Mouse (Mus musculus) forebrain, embryonic 14.5 days (tissue): ENCODE measurements around the gene Cacnb4. TPM values are rescaled to one million over a fixed set of nuclear protein-coding genes. Genes with fewer than 3 reads are reported as not detected.

Experiments used
- ATAC-seq: fragments of 200-750 bp; cut with Nextera tagmentation; 2 replicates; pipeline ENCODE4 v1.8.0; 2017; ENCODE audit warnings: mild to moderate bottlenecking, moderate library complexity
- DNase-seq: peaks from one replicate; pipeline ENCODE4 v3.0.0-alpha.2; 2015; ENCODE audit warnings: low spot score
- H3K27ac ChIP-seq: fragments of 300-500 bp; sonication (generic); 2 replicates; pipeline ENCODE4 v1.5.1; 2014; ENCODE audit warnings: low read depth, mild to moderate bottlenecking, control low read depth, low read length, moderate library complexity
- H3K27me3 ChIP-seq: fragments of 300-500 bp; sonication (generic); replicated peaks from 2 replicates; pipeline ENCODE4 v1.6.1; 2014; ENCODE audit warnings: low read length, control low read depth, mixed read lengths; ENCODE audit not compliant: control insufficient read depth, insufficient read depth
- H3K36me3 ChIP-seq: fragments of 300-500 bp; sonication (generic); 2 replicates; pipeline ENCODE4 v1.6.1; 2014; ENCODE audit warnings: low read length, control low read depth; ENCODE audit not compliant: control insufficient read depth, insufficient read depth
- H3K4me1 ChIP-seq: fragments of 300-500 bp; sonication (generic); 2 replicates; pipeline ENCODE4 v1.6.1; 2014; ENCODE audit warnings: antibody characterized with exemption, low read length, control low read depth; ENCODE audit not compliant: control insufficient read depth, insufficient read depth
- H3K4me2 ChIP-seq: fragments of 300-500 bp; sonication (generic); 2 replicates; pipeline ENCODE4 v1.6.1; 2014; ENCODE audit warnings: mild to moderate bottlenecking, control low read depth, low read length
- H3K4me3 ChIP-seq: fragments of 300-500 bp; sonication (generic); 2 replicates; pipeline ENCODE4 v1.5.1; 2014; ENCODE audit warnings: low read depth, low read length, control low read depth
- H3K9ac ChIP-seq: fragments of 300-500 bp; sonication (generic); 2 replicates; pipeline ENCODE4 v1.6.1; 2014; ENCODE audit warnings: mild to moderate bottlenecking, low read length, control low read depth, moderate library complexity
- H3K9me3 ChIP-seq: fragments of 300-500 bp; sonication (generic); replicated peaks from 2 replicates; pipeline ENCODE4 v1.6.1; 2016; ENCODE audit warnings: low read length, control low read depth, mixed read lengths; ENCODE audit not compliant: control insufficient read depth
- WGBS: fragments of 180-500 bp; shearing (Covaris S2); extraction: QIAGEN DNeasy Blood & Tissue Kit; methylation state at CpG from one replicate; pipeline ENCODE4 v1.1.7; 2014; 5-methylcytosine and 5-hydroxymethylcytosine counted together
- polyA plus RNA-seq: library from polyadenylated mRNA; unstranded; fragments of >200 nt; fragmentation: Nextera tagmentation; extraction: Ambion mirVana; gene quantifications from 2 replicates; pipeline ENCODE4 v1.2.1, GENCODE M21; 2014

Cacnb4 gene
- polyA plus RNA-seq, 1 experiment from 2014 or later = 10.6 TPM

- no peak overlapping the region for H3K27ac ChIP-seq
- H3K27me3 ChIP-seq = no peaks in the 10 kb centered on the region
- no peaks in the 10 kb centered on the region for H3K4me1 ChIP-seq
- 95% methylated on average over 4 of the region's 4 CpGs for WGBS
- no peak overlapping the region for H3K4me2 ChIP-seq
- no peak overlapping the region for H3K9ac ChIP-seq
- H3K36me3 ChIP-seq = no peaks in the 10 kb centered on the region
- ATAC-seq (no peak), DNase-seq (no peak)
- H3K9me3 ChIP-seq = no peaks in the 10 kb centered on the region
- H3K4me3 ChIP-seq = no peak overlapping the region
Measured at GRCm38 (mm10) chr2:52541068-52541467, 135.6 kb downstream of the Cacnb4 start.

GRCm38 (mm10) chr2:52539318-52539717 lies 137.3 kb downstream of the Cacnb4 start:
- Histone ChIP-seq H3K4me3 (no peak overlapping the region), H3K9me3 (no peaks in the 10 kb centered on the region), H3K36me3 (no peaks in the 10 kb centered on the region), H3K9ac (no peak overlapping the region), H3K4me2 (no peak overlapping the region), H3K27me3 (no peaks in the 10 kb centered on the region), H3K4me1 (no peaks in the 10 kb centered on the region), H3K27ac (no peak overlapping the region)
- ATAC-seq = no peak
- no peak for DNase-seq
- WGBS = 86% methylated on average over 6 of the region's 6 CpGs

- Histone ChIP-seq H3K4me3 (no peak overlapping the region), H3K9me3 (no peaks in the 10 kb centered on the region), H3K9ac (no peak overlapping the region), H3K36me3 (no peaks in the 10 kb centered on the region), H3K27ac (no peak overlapping the region), H3K4me2 (no peak overlapping the region), H3K4me1 (no peaks in the 10 kb centered on the region), H3K27me3 (no peaks in the 10 kb centered on the region)
- 92% methylated on average over 3 of the region's 3 CpGs for WGBS
- ATAC-seq = no peak
- DNase-seq = no peak
Measured at GRCm38 (mm10) chr2:52537645-52538044, 139.0 kb downstream of the Cacnb4 start.

- Histone ChIP-seq H3K9me3 (no peaks in the 10 kb centered on the region), H3K4me2 (no peak overlapping the region), H3K4me3 (no peak overlapping the region), H3K4me1 (no peaks in the 10 kb centered on the region), H3K36me3 (no peaks in the 10 kb centered on the region), H3K27ac (no peak overlapping the region), H3K9ac (no peak overlapping the region), H3K27me3 (no peaks in the 10 kb centered on the region)
- DNase-seq (no peak), ATAC-seq (no peak)
- WGBS = 95% methylated on average over 9 of the region's 9 CpGs
Measured at GRCm38 (mm10) chr2:52537155-52537554, 139.5 kb downstream of the Cacnb4 start.

- ATAC-seq = no peak
- H3K9me3 ChIP-seq = no peaks in the 10 kb centered on the region
- no peak overlapping the region for H3K4me3 ChIP-seq
- no peaks in the 10 kb centered on the region for H3K4me1 ChIP-seq
- no peaks in the 10 kb centered on the region for H3K36me3 ChIP-seq
- no peak for DNase-seq
- H3K27me3 ChIP-seq = no peaks in the 10 kb centered on the region
- 89% methylated on average over 4 of the region's 4 CpGs for WGBS
- H3K9ac ChIP-seq = no peak overlapping the region
- no peak overlapping the region for H3K4me2 ChIP-seq
- H3K27ac ChIP-seq = no peak overlapping the region
Measured at GRCm38 (mm10) chr2:52536511-52536910, 140.1 kb downstream of the Cacnb4 start.

- ATAC-seq (no peak), DNase-seq (no peak)
- no peak overlapping the region for H3K4me2 ChIP-seq
- H3K4me3 ChIP-seq = no peak overlapping the region
- 86% methylated on average over 5 of the region's 5 CpGs for WGBS
- no peaks in the 10 kb centered on the region for H3K9me3 ChIP-seq
- H3K27ac ChIP-seq = no peak overlapping the region
- H3K9ac ChIP-seq = no peak overlapping the region
- H3K27me3 ChIP-seq = no peaks in the 10 kb centered on the region
- H3K36me3 ChIP-seq = no peaks in the 10 kb centered on the region
- H3K4me1 ChIP-seq = no peaks in the 10 kb centered on the region
Measured at GRCm38 (mm10) chr2:52533696-52534095, 142.9 kb downstream of the Cacnb4 start.

- no peak overlapping the region for H3K9ac ChIP-seq
- no peak overlapping the region for H3K4me3 ChIP-seq
- DNase-seq = no peak
- WGBS = 90% methylated on average over 2 of the region's 2 CpGs
- H3K4me2 ChIP-seq = no peak overlapping the region
- H3K36me3 ChIP-seq = no peaks in the 10 kb centered on the region
- ATAC-seq = no peak
- H3K9me3 ChIP-seq = no peaks in the 10 kb centered on the region
- H3K27ac ChIP-seq = no peak overlapping the region
- no peaks in the 10 kb centered on the region for H3K4me1 ChIP-seq
- no peaks in the 10 kb centered on the region for H3K27me3 ChIP-seq
Measured at GRCm38 (mm10) chr2:52530521-52530920, 146.1 kb downstream of the Cacnb4 start.

- Histone ChIP-seq H3K4me2 (no peak overlapping the region), H3K9ac (no peak overlapping the region), H3K4me1 (no peaks in the 10 kb centered on the region), H3K27ac (no peak overlapping the region), H3K36me3 (no peaks in the 10 kb centered on the region), H3K27me3 (no peaks in the 10 kb centered on the region), H3K9me3 (no peaks in the 10 kb centered on the region), H3K4me3 (no peak overlapping the region)
- ATAC-seq (no peak), DNase-seq (no peak)
- 86% methylated on average over 7 of the region's 7 CpGs for WGBS
Measured at GRCm38 (mm10) chr2:52529245-52529644, 147.4 kb downstream of the Cacnb4 start.

- Histone ChIP-seq H3K27ac (no peak overlapping the region), H3K4me3 (no peak overlapping the region), H3K36me3 (no peaks in the 10 kb centered on the region), H3K9me3 (no peaks in the 10 kb centered on the region), H3K4me1 (no peaks in the 10 kb centered on the region), H3K4me2 (no peak overlapping the region), H3K9ac (no peak overlapping the region), H3K27me3 (no peaks in the 10 kb centered on the region)
- DNase-seq = no peak
- ATAC-seq = no peak
- WGBS = 85% methylated on average over 11 of the region's 11 CpGs
Measured at GRCm38 (mm10) chr2:52525876-52526592, 150.6 kb downstream of the Cacnb4 start.
